Mouse (Mus musculus) neural tube, embryonic 11.5 days (tissue): ENCODE data around the gene Gnb3. TPM values are rescaled to one million over a fixed set of nuclear protein-coding genes. Genes with fewer than 3 reads are reported as not detected.
A peak's percentile ranks its signal among the peaks of the same experiment; 100 is the strongest.

ENCODE experiments used
- ATAC-seq: fragments of 200-750 bp; cut with Nextera tagmentation; 2 replicates; pipeline ENCODE4 v1.8.0; 2017; ENCODE audit warnings: moderate number of reproducible peaks, mild to moderate bottlenecking, moderate TSS enrichment, moderate library complexity; ENCODE audit not compliant: insufficient read depth, low FRiP score, low TSS enrichment
- DNase-seq: peaks from one replicate; pipeline ENCODE4 v3.0.0-alpha.2; 2015; ENCODE audit warnings: low spot score
- H3K27ac ChIP-seq: fragments of 300-500 bp; sonication (generic); 2 replicates; pipeline ENCODE4 v1.5.1; 2014; ENCODE audit warnings: low read depth, mild to moderate bottlenecking, low read length
- H3K27me3 ChIP-seq: fragments of 300-500 bp; sonication (generic); 2 replicates; pipeline ENCODE4 v1.6.1; 2014; ENCODE audit warnings: mild to moderate bottlenecking, low read length, mixed read lengths; ENCODE audit not compliant: control insufficient read depth, insufficient read depth
- H3K36me3 ChIP-seq: fragments of 300-500 bp; sonication (generic); 2 replicates; pipeline ENCODE4 v1.6.1; 2014; ENCODE audit warnings: mild to moderate bottlenecking, low read length, moderate library complexity, mixed read lengths; ENCODE audit not compliant: control insufficient read depth, insufficient read depth
- H3K4me1 ChIP-seq: fragments of 300-500 bp; sonication (generic); 2 replicates; pipeline ENCODE4 v1.6.1; 2014; ENCODE audit warnings: low read length, mixed read lengths; ENCODE audit not compliant: control insufficient read depth, insufficient read depth
- H3K4me2 ChIP-seq: fragments of 300-500 bp; sonication (generic); 2 replicates; pipeline ENCODE4 v1.6.1; 2014; ENCODE audit warnings: low read depth, mild to moderate bottlenecking, moderate library complexity
- H3K4me3 ChIP-seq: fragments of 300-500 bp; sonication (generic); 2 replicates; pipeline ENCODE4 v1.5.1; 2014; ENCODE audit warnings: low read depth, low read length
- H3K9ac ChIP-seq: fragments of 300-500 bp; sonication (generic); 2 replicates; pipeline ENCODE4 v1.6.1; 2014; ENCODE audit warnings: mild to moderate bottlenecking, low read length
- H3K9me3 ChIP-seq: fragments of 300-500 bp; sonication (generic); 2 replicates; pipeline ENCODE4 v1.6.1; 2016; ENCODE audit warnings: low read length; ENCODE audit not compliant: control insufficient read depth
- WGBS: fragments of 180-500 bp; shearing (Covaris S2); extraction: QIAGEN DNeasy Blood & Tissue Kit; methylation state at CpG from one replicate; pipeline ENCODE4 v1.1.7; 2014; 5-methylcytosine and 5-hydroxymethylcytosine counted together
- polyA plus RNA-seq: library from polyadenylated mRNA; unstranded; fragments of >200 nt; fragmentation: Nextera tagmentation; extraction: Ambion mirVana; gene quantifications from 2 replicates; pipeline ENCODE4 v1.2.1, GENCODE M21; 2014

Gnb3 gene
- polyA plus RNA-seq, 1 experiment from 2014 or later: 0.29 TPM

DNA sequence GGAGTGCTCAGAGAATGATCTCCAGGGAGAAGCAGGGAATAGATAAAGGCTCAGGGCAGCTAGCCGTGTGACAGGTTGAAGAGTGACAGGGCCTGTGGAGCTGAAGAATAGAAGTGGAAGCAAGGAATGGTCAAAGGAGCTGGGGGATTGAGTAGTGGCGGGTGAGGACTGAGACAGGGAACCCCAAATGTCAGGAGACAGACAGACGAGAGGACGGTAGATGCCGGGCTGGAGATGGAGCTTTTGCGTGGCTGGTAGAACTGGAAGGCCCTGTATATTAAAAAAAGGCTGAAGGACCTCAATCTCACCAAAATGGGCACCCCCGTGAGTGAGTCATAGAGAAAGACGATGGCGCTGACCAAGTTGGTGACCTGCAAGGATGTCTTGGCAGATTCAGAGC lies 20.4 kb upstream of the Gnb3 start:
- Histone ChIP-seq H3K4me2 (no peak overlapping the region), H3K9ac (no peak overlapping the region), H3K36me3 (no peaks in the 10 kb centered on the region), H3K4me1 (peaks cover 25% of the 10 kb centered on the region), H3K9me3 (no peaks in the 10 kb centered on the region), H3K27ac (no peak overlapping the region), H3K4me3 (no peak overlapping the region), H3K27me3 (no peaks in the 10 kb centered on the region)
- DNase-seq (no peak), ATAC-seq (no peak)
- WGBS: 90% methylated on average over 9 of the region's 9 CpGs

DNA sequence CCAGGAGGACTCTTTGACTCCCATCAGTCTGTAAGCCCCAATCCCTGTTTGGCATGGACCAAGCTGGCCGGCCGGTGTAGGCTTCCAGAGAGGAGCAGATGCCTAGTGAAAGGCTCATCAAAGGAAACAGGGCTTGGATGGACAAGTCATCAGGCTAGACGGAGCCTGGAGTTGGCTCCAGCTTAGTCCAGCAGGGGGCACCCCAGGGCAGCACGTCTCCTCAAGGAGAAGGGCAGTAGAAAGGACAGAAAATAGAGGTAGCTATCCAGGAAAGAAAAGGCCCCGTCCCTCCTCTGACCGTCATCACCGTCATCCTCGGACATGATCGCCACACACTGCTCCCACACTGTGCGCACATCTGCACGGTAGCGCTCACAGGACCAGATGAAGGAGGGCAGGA lies 19.6 kb upstream of the Gnb3 start:
- WGBS: 8% methylated on average over 12 of the region's 12 CpGs
- ATAC-seq (peak; percentile 4; the same call in 1 of the 2 replicates), DNase-seq (peak; percentile 88)
- H3K9me3 ChIP-seq: no peaks in the 10 kb centered on the region
- H3K36me3 ChIP-seq: no peaks in the 10 kb centered on the region
- 0 out of 2 replicates have a peak overlapping the region, but pooled peaks have one; percentile 20 for H3K27ac ChIP-seq
- H3K27me3 ChIP-seq: no peaks in the 10 kb centered on the region
- H3K4me3 ChIP-seq: no peak overlapping the region
- peaks cover 25% of the 10 kb centered on the region for H3K4me1 ChIP-seq
- no peak overlapping the region for H3K4me2 ChIP-seq
- peak overlapping the region; percentile 32 for H3K9ac ChIP-seq

DNA sequence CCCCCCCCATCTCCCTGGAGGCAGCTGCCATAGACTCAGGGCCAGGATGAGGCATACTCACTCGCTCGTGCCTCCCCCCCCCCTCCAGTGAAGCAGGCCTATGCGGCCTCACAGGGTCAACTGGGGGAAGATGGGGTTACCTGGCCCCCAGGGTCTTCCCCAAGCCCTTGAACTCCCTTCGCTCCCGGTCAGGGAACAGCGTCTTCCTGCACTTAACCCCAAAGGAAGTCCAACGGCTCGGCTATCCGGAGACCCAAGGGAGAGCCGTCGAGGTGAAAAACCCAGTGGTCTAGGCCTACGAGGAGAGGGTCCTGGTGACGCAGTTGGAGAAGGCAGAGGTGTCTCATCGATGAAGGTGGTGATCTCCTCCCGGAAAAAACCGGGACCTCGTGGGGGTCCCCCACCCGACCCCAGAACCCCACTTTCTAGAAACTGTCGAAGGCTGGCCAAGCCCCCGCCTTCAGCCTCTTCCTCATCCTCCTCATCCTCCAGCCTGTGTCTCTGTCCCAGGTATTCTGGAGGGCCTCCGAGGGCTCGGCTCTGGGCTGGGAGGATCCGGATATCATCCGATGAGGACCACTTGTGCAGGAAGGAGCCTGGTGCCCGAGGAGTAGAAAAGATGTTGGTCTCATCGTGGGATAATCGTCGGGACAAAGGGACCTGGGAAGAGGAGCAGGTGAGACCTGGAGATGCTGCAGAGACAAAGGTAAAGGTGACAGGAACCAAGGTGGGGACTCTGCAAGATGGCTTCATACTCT lies 18.7 kb upstream of the Gnb3 start:
- no peak overlapping the region for H3K9ac ChIP-seq
- no peaks in the 10 kb centered on the region for H3K9me3 ChIP-seq
- WGBS: 71% methylated on average over 28 of the region's 28 CpGs
- no peak overlapping the region; the same call in 1 of the 2 replicates for H3K4me2 ChIP-seq
- DNase-seq: no peak
- H3K36me3 ChIP-seq: no peaks in the 10 kb centered on the region; the same call in 1 of the 2 replicates
- H3K4me1 ChIP-seq: peaks cover 25% of the 10 kb centered on the region
- no peak overlapping the region for H3K27ac ChIP-seq
- no peaks in the 10 kb centered on the region for H3K27me3 ChIP-seq
- H3K4me3 ChIP-seq: no peak overlapping the region
- ATAC-seq: no peak

DNA sequence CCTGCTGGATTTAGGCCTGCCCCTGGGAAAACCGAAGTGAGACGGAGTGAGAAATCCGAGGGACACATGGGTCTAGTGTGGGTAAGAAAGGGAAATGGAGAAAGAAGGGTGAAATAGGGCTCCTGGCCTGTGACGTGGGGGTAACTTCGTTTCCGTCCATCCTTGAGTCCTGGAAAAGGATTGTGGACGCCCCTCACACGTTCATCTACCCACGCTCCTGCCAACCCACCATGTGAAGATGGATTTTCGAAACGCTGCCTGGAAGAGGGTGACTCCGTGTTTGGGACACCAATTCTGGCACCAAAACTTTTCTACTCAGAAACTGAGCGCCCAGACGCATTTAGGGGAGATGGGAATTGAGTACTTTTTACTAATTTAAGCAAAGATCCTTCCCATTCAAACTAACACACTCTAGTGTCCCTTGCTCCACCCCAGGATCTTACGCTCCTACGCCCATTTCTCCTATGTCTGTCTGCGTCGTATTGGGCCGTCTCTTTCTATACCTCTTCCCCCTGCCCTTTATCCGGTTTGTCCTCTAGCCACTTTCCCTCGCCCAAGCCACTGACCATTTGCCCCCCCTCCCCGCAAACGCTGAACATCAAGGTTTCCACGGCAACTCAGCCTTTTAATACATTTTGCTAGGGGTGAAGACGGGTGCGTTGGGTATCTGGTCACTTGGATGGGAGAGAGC lies 17.9 kb upstream of the Gnb3 start:
- Histone ChIP-seq H3K27ac (peak overlapping the region; percentile 95; the same call in 1 of the 2 replicates), H3K9ac (peak overlapping the region; percentile 96), H3K4me3 (peak overlapping the region; percentile 78), H3K4me1 (peaks cover 21% of the 10 kb centered on the region), H3K27me3 (no peaks in the 10 kb centered on the region), H3K4me2 (peak overlapping the region; percentile 75), H3K36me3 (no peaks in the 10 kb centered on the region; the same call in 1 of the 2 replicates), H3K9me3 (no peaks in the 10 kb centered on the region)
- DNase-seq: no peak
- WGBS: 23% methylated on average over 26 of the region's 26 CpGs
- no peak for ATAC-seq

DNA sequence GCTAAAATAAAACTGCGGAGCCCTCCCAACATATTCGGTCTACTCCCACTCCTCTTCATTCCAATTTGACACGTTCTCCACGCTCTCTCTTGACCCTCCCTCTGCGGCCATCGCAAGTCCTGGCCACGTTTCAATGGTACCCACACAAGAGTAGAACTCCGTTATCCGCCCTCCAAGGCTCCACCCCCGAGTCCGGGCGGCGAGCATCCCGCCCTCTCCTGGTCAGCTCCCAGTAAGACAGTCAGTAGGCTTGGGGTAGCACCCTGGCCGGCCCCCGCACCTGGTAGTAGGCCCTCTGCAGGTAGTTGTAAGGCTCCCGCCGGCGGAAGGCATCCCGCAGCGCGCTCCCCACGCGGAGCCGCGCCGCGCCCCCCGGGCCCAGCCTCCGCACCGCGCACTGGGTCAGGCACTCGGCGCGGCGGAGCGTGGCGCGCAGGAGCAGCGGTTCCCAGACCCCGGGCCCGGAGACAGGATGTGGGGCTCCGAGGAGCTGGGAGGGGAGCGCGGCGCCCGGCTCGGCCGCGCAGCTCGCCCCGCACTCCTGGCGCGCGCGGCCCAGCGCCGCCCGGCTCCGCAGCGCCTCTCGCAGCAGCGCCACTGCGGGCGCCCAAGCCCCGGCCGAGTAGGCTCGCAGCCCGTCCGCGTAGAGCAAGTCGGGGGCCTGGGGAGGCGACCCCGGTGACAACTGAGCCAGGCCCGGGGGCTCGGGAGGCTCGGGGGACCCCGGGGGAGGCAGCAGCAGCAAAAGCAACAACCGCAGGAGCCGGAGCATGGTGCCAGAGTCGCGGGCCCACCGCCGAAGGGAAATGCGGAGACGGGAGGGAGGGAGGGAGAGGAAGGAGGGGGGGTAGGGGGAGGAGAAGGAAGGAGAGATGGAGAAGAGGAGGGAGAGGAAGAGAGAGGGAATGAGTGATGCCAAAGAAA lies 17.1 kb upstream of the Gnb3 start, which contains the start of gene P3h3:
Gene P3h3, minus strand, starts transcription at position 837 of the 924 bp plus-strand sequence.
- Histone ChIP-seq H3K4me2 (peak within 1 kb of the TSS; percentile 75), H3K27me3 (no peaks in the 10 kb centered on the region), H3K9me3 (no peaks in the 10 kb centered on the region), H3K4me3 (peak within 1 kb of the TSS; percentile 78), H3K36me3 (no peaks in the 10 kb centered on the region; the same call in 1 of the 2 replicates), H3K9ac (peak within 1 kb of the TSS; percentile 96), H3K4me1 (peaks cover 16% of the 10 kb centered on the region), H3K27ac (peak within 1 kb of the TSS; percentile 95)
- WGBS: under 1% methylated on average over 58 of the region's 86 CpGs
- peak; percentile 88 for DNase-seq
- ATAC-seq: peak; percentile 87

DNA sequence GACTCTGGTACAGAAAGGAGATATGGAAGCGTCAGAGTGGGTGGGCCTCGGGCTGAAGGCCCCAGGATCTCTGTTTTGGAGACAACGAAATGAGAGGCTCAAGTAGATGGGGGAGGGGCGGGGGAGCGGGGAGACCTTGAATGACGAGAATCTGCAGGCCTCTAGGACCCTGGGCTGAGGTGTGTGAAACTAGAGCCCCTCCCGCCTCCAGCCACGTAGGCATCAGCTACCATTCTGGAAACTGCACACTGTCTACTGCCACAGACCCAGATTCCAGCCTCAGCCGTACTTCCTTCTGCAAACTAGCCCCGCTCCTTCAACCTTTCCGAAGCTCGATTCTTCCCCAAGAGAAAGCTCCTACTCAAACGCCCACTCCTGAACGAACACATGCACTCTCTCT lies 16.2 kb upstream of the Gnb3 start:
- ATAC-seq: 0 out of 2 replicates have a peak, but pooled peaks have one; percentile 28
- peak; percentile 68 for DNase-seq
- peak overlapping the region; percentile 75 for H3K4me2 ChIP-seq
- H3K36me3 ChIP-seq: no peaks in the 10 kb centered on the region; the same call in 1 of the 2 replicates
- H3K4me3 ChIP-seq: peak overlapping the region; percentile 78
- no peaks in the 10 kb centered on the region for H3K27me3 ChIP-seq
- no peaks in the 10 kb centered on the region for H3K9me3 ChIP-seq
- H3K4me1 ChIP-seq: peaks cover 10% of the 10 kb centered on the region
- peak overlapping the region; percentile 95; the same call in 1 of the 2 replicates for H3K27ac ChIP-seq
- 8% methylated on average over 14 of the region's 14 CpGs for WGBS
- peak overlapping the region; percentile 35; the same call in 1 of the 2 replicates for H3K9ac ChIP-seq

DNA sequence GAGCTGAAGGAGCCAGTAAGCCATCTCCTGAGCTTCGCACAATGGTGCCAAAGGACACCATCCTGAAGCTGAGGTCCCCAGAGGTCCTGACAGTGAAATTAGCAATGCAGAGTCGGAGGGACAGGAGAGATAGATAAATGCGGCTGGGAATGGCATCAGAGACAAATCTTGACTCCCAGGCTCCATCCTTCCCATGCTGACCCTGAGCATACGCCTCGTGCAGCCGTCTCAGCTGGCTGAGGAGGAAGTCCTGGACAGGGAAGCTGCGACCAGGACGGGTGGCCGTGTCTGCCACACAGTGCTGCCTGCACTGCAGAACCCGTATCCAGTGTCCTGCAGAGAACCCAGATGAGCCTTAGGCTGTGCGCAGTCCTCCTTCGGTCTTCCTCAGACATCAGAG lies 14.6 kb upstream of the Gnb3 start:
- no peak overlapping the region for H3K27ac ChIP-seq
- ATAC-seq: no peak
- H3K36me3 ChIP-seq: no peaks in the 10 kb centered on the region; the same call in 1 of the 2 replicates
- H3K9me3 ChIP-seq: no peaks in the 10 kb centered on the region
- H3K9ac ChIP-seq: no peak overlapping the region
- WGBS: 77% methylated on average over 12 of the region's 12 CpGs
- no peak for DNase-seq
- H3K4me1 ChIP-seq: peaks cover 9% of the 10 kb centered on the region
- no peak overlapping the region for H3K4me2 ChIP-seq
- H3K4me3 ChIP-seq: no peak overlapping the region
- no peaks in the 10 kb centered on the region for H3K27me3 ChIP-seq

DNA sequence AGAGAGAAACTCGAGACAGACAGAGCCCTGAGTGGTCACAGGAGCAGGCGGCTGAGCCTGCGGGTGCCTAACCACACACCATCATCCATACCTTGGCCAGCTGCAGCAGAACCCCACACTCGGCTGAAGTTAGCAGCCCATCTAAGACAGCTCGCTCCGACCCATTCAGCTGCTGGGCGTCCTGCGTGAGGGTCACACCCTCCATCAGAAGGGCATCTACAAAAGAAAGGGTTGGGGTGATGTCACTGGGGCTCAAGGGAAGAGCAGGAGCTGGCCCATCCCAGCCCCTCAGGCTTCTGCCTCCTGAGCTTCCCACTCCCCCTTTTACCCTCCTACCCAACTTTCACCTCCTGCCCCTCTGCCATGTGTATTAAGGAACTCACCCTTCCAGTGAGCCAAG lies 10.5 kb upstream of the Gnb3 start:
- DNase-seq: no peak
- Histone ChIP-seq H3K4me1 (0 out of 2 replicates have a peak, but pooled peaks cover 3% of the 10 kb centered on the region), H3K9me3 (no peaks in the 10 kb centered on the region), H3K4me2 (no peak overlapping the region), H3K27ac (no peak overlapping the region), H3K27me3 (no peaks in the 10 kb centered on the region), H3K36me3 (no peaks in the 10 kb centered on the region; the same call in 1 of the 2 replicates), H3K9ac (no peak overlapping the region), H3K4me3 (no peak overlapping the region)
- WGBS: 56% methylated on average over 8 of the region's 8 CpGs
- ATAC-seq: no peak
